Mouse (Mus musculus): Measurements from ENCODE around the gene 4930503B20Rik.
A peak's percentile ranks its signal among the peaks of the same experiment; 100 is the strongest.

Gene 4930503B20Rik

GRCm38 (mm10) chr3:146651217-146651616 lies at the start of gene 4930503B20Rik:
Gene 4930503B20Rik, minus strand, starts transcription at chr3:146651317.
- no peak for DNase-seq

- no peak for DNase-seq
Observed at GRCm38 (mm10) chr3:146700051-146700450, 48.9 kb upstream of the 4930503B20Rik start.

- DNase-seq = no peak
Observed at GRCm38 (mm10) chr3:146698982-146699381, 47.9 kb upstream of the 4930503B20Rik start.

GRCm38 (mm10) chr3:146692547-146692946 lies 41.4 kb upstream of the 4930503B20Rik start:
- DNase-seq = no peak

- no peak for DNase-seq
Observed at GRCm38 (mm10) chr3:146687121-146687725, 36.1 kb upstream of the 4930503B20Rik start.

- DNase-seq = no peak
Observed at GRCm38 (mm10) chr3:146686428-146686827, 35.3 kb upstream of the 4930503B20Rik start.

GRCm38 (mm10) chr3:146684811-146685675 lies 33.9 kb upstream of the 4930503B20Rik start, which contains the start of gene Samd13:
Gene Samd13, minus strand, starts transcription at chr3:146685592.
- DNase-seq = peak; percentile 41 to 54

- no peak for DNase-seq
Observed at GRCm38 (mm10) chr3:146683095-146683494, 32.0 kb upstream of the 4930503B20Rik start.

- peak; percentile 75 to 81 for DNase-seq
Observed at GRCm38 (mm10) chr3:146682140-146682651, 31.1 kb upstream of the 4930503B20Rik start.

- DNase-seq = no peak
Observed at GRCm38 (mm10) chr3:146681696-146682095, 30.6 kb upstream of the 4930503B20Rik start.

GRCm38 (mm10) chr3:146680625-146681024 lies 29.5 kb upstream of the 4930503B20Rik start:
- no peak for DNase-seq

GRCm38 (mm10) chr3:146679646-146680045 lies 28.5 kb upstream of the 4930503B20Rik start:
- DNase-seq = no peak

GRCm38 (mm10) chr3:146676193-146676592 lies 25.1 kb upstream of the 4930503B20Rik start:
- DNase-seq = no peak

- DNase-seq = no peak
Observed at GRCm38 (mm10) chr3:146675101-146675500, 24.0 kb upstream of the 4930503B20Rik start.

- DNase-seq = no peak
Observed at GRCm38 (mm10) chr3:146671121-146671520, 20.0 kb upstream of the 4930503B20Rik start.

- no peak for DNase-seq
Observed at GRCm38 (mm10) chr3:146661907-146662306, 10.8 kb upstream of the 4930503B20Rik start.

- no peak for DNase-seq
Observed at GRCm38 (mm10) chr3:146661001-146661400, 9.9 kb upstream of the 4930503B20Rik start.

- no peak for DNase-seq
Observed at GRCm38 (mm10) chr3:146659321-146659720, 8.2 kb upstream of the 4930503B20Rik start.

GRCm38 (mm10) chr3:146658061-146658639 lies 7.0 kb upstream of the 4930503B20Rik start:
- DNase-seq = no peak

- no peak for DNase-seq
Observed at GRCm38 (mm10) chr3:146657433-146657832, 6.3 kb upstream of the 4930503B20Rik start.

GRCm38 (mm10) chr3:146655111-146655577 lies 4.0 kb upstream of the 4930503B20Rik start:
- no peak for DNase-seq

- no peak for DNase-seq
Observed at GRCm38 (mm10) chr3:146653692-146654091, 2.6 kb upstream of the 4930503B20Rik start.

GRCm38 (mm10) chr3:146652431-146652830 lies 1.3 kb upstream of the 4930503B20Rik start:
- no peak for DNase-seq

All from kidney, postnatal 25 days (tissue).